Mouse (Mus musculus) lung, adult 18-20 months (tissue): Measurements from ENCODE around the gene Gapvd1.

Experiments used
- DNase-seq, 2 experiments: peaks; one replicate each; pipeline ENCODE4 v3.0.0; 2022; ENCODE audit warnings: mixed read lengths in 2 of 2

Gapvd1 gene

GRCm38 (mm10) chr2:34708675-34709074 is 46.4 kb downstream of the Gapvd1 start:
- no peak for DNase-seq

GRCm38 (mm10) chr2:34696592-34696991 is 58.4 kb downstream of the Gapvd1 start:
- no peak for DNase-seq

GRCm38 (mm10) chr2:34692861-34693260 is 62.2 kb downstream of the Gapvd1 start:
- no peak for DNase-seq

- DNase-seq: no peak
These were observed 70.8 kb downstream of the Gapvd1 start for GRCm38 (mm10) chr2:34684076-34684870.

GRCm38 (mm10) chr2:34677976-34678375 is 77.1 kb downstream of the Gapvd1 start:
- no peak for DNase-seq

GRCm38 (mm10) chr2:34677061-34677460 is 78.0 kb downstream of the Gapvd1 start:
- DNase-seq: no peak

GRCm38 (mm10) chr2:34673846-34674245 is 81.2 kb downstream of the Gapvd1 start:
- no peak for DNase-seq

GRCm38 (mm10) chr2:34671385-34672026 is 83.5 kb downstream of the Gapvd1 start:
- peak; percentile 45 to 49 for DNase-seq

- peak in 1 of 2 experiments; percentile 11 for DNase-seq
These were observed 84.6 kb downstream of the Gapvd1 start for GRCm38 (mm10) chr2:34670470-34670869.

- DNase-seq: no peak
These were observed 85.8 kb downstream of the Gapvd1 start for GRCm38 (mm10) chr2:34669203-34669746.

- no peak for DNase-seq
These were observed 86.4 kb downstream of the Gapvd1 start for GRCm38 (mm10) chr2:34668440-34669191.

- DNase-seq: no peak
These were observed 87.2 kb downstream of the Gapvd1 start for GRCm38 (mm10) chr2:34667820-34668219.

GRCm38 (mm10) chr2:34647410-34647809 is 107.6 kb downstream of the Gapvd1 start:
- DNase-seq: no peak

GRCm38 (mm10) chr2:34646541-34646865 is 108.5 kb downstream of the Gapvd1 start:
- no peak for DNase-seq

- DNase-seq: peak; percentile 78 to 82
These were observed 109.0 kb downstream of the Gapvd1 start for GRCm38 (mm10) chr2:34645851-34646540.

GRCm38 (mm10) chr2:34644571-34645526 is 110.2 kb downstream of the Gapvd1 start:
- peak in 1 of 2 experiments; percentile 18 for DNase-seq

GRCm38 (mm10) chr2:34642351-34642750 is 112.7 kb downstream of the Gapvd1 start:
- DNase-seq: peak in 1 of 2 experiments; percentile 31

- no peak for DNase-seq
These were observed 115.3 kb downstream of the Gapvd1 start for GRCm38 (mm10) chr2:34639725-34640124.

GRCm38 (mm10) chr2:34638955-34639650 is 115.9 kb downstream of the Gapvd1 start:
- DNase-seq: peak; percentile 76 to 84

- DNase-seq: no peak
These were observed 119.5 kb downstream of the Gapvd1 start for GRCm38 (mm10) chr2:34635249-34636165.
